Mouse (Mus musculus) liver, adult (tissue): ENCODE results near the gene Dnaja2.

ENCODE experiments used
- GATA4 ChIP-seq: IDR thresholded peaks from 2 replicates; pipeline ENCODE4 v1.6.1; 2014; ENCODE audit warnings: mild to moderate bottlenecking, low read length; ENCODE audit not compliant: insufficient replicate concordance

Dnaja2 gene

DNA sequence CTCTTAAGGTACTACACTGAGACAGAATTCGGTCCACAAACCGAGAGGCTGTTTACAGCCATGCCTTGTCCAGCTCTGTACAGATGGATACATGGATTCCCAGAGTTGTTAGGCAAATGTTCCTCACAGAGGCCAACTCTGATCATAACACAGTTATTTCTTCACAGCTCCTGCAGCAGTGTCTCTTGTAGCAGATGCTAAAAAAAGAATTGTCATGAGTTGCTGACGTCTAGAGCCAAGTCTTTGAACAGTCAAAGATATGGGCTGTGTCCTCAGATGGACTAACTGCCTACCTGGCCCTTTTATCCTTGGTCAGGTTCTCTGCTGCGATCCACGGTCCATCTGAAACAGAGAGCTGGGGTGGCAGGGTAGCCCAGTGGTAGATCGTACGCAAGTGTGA lies 31.1 kb downstream of the Dnaja2 start:
- no peak for TF ChIP-seq GATA4

DNA sequence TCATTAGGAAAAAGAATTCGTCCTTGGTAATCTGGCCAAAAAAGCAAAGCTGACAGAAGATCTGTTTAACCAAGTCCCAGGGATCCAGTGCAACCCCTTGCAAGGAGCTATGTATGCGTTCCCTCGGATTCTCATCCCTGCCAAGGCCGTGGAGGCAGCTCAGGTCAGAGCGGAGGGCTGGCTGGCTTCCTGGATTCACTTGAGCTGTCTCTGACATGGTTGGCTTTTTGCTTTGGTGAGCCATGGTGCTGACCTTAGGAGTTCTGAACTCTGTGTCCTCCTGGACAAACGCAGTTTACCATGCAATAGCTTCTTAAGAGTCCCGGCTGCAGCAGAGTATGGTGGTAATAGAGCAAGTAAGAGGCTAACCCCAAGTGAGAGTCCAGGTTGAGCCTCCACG lies 33.8 kb downstream of the Dnaja2 start:
- TF ChIP-seq GATA4, result no peak

DNA sequence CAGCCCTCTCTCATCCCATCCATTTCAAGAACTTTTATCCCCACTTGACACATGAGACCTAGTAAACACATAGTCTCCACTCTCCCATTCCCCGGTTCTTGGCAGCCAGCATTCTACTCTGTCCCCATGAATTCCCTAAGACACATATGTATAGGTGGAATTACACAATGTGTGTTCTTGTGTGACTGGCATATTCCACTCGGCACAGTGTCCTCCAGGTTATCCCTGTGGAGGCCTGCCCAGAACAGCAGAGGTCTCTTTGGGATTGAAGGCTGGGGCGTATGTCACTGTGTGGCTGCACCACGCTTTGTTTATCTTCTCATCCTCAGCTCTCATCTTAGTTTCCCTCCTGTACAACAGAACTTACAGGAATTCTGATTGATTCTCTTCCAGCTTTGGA lies 34.6 kb downstream of the Dnaja2 start:
- TF ChIP-seq GATA4, result no peak

DNA sequence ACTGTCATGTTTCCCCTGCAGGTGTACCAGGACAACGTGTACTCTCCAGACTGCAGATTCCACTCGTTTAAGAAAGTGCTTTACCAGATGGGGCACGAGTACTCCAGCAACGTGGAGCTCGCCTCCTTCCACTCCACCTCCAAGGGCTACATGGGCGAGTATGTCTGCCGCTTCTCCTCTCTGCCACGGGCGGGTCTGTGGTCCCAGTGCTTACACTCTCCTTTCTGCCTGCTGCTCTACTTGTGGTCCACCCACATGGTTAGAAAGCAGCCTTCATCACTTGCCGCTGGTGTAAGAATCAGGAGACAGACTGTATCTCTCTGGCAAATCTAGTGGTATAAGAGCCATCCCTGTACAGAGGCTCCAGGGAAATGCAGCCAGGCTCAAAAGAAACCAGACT lies 37.2 kb downstream of the Dnaja2 start:
- no peak for TF ChIP-seq GATA4

DNA sequence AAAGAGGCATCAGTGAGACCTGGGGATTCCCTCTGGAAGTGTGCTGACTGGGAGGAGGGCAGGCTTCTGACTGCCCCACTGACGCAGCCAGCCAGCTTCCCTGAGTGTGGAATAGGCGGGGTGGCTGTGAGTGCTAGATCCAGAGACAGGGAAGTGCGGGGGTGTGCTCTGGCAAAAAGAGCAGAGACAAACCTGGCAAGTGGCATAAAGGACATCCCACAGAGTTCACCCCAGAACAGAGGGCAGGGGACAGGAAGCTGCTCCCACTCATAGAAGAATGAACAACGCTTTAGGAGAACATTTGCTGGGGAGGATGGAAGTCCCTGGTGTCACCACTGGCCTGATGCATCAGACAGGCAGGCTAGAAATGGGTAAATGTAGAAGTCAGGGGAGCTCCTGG lies 37.8 kb downstream of the Dnaja2 start:
- no peak for TF ChIP-seq GATA4

DNA sequence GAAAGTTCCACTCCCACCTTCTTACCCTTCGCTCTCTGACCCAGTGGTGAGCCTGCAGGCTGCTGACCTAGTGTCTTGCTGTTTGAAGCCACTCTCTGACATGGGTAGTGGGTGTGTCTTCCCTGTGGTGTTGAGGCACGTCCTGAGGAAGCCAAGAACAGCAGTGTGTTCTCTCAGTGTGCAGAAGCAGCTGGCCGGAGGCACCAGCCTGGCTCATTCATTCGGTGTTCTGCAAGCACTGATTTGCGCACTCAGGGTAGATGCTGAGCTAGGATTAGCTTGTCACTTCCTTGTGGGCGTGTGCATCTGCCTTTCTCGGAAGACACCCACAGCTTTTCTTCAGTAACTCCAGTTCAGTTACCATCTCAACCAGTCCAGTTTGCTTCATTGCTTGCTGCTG lies 39.8 kb downstream of the Dnaja2 start:
- TF ChIP-seq GATA4, result no peak

DNA sequence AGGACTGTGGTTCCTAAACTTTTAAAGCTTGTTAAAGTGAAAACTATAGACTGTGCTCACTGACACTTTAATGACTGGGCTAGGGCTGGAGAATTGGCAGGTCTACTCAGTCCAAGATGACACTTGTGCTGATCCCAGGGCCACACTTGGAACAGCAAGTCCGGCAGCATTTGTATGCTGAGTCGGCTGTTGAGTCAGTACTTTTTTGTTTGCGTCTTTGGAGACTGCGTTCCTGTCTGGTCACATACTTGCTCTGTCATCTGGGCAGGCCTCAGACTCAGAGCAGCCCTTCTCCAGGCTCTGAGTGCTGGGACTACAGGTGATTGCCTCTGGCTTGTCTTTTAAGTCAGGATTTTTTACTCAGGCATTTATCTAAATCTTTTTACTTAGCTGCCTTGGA lies 41.9 kb downstream of the Dnaja2 start:
- TF ChIP-seq GATA4, result no peak

DNA sequence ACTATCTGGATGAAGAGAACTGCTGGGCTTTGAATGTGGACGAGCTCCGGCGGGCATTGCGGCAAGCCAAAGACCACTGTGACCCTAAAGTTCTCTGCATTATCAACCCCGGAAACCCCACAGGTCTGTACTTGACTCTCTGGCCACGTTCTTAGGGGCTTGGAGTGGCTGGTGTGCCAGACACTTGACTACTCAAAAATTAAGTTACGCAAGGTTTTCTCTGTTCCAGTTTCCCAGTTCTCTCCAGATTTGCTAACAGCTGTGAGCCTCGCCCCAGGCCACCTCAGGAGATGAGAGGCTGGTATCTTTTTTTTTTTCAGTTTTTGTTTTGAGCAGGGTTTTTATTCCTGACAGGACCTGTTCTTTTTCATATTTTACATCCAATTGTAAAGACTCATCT lies 42.9 kb downstream of the Dnaja2 start:
- TF ChIP-seq GATA4, result no peak

DNA sequence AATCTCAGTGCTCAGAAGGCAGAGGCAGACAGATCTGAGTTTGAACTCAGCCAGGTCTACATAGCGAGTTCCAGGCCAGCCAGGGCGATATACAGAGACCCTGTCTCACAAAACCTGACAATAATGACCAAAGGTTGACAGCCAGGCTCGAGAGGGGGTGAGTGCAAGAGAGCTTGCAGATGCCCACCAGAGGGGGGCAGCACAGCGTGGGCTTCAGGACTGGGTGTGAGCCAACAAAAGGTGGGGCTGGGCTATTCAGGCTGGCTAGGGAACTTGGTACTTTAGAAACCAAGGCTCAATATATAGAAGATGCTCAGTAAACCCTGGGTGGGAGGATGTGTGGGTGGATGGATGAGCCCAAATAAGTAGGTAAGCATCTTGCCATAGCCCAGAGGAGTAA lies 46.5 kb downstream of the Dnaja2 start:
- no peak for TF ChIP-seq GATA4

DNA sequence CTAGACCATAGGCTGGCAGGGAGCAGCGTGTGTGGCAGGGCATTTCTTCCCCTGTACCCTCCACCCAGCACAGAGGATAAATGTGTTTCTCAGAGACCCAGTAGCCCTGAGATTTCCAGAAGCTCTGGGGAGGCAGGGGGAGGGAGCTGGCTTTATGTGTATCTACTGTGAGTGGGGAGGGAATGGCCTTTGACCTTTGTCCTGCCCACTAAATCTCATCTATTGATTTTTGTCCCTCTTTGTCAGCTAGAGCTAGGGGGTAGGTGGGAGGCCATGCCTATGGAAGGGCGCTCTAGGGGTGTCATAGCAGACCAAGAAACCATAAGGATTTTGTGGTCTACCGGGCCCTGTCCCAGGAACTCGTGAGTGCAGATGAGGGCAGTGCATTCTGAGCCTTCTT lies 48.5 kb downstream of the Dnaja2 start:
- TF ChIP-seq GATA4, result no peak

DNA sequence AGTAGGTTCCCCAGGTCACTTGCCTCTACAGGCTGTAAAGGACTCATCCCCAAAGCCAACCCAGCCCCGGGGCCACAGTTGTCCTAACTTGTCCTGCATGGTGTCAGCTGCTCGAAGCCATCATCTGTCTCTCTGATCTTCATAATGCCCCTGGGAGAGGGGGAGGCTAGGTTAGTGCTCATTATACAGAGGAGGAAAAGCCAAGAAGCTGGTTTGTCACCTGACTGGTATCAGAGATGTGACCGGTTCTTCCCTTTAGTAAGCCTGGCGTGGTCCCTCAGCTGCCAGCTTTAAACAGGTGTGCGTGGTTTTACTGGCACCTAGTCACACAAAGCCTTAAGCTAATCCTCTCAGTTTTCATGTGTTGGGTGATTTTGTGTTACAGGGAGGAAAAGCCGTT lies 50.4 kb downstream of the Dnaja2 start:
- TF ChIP-seq GATA4, result no peak

DNA sequence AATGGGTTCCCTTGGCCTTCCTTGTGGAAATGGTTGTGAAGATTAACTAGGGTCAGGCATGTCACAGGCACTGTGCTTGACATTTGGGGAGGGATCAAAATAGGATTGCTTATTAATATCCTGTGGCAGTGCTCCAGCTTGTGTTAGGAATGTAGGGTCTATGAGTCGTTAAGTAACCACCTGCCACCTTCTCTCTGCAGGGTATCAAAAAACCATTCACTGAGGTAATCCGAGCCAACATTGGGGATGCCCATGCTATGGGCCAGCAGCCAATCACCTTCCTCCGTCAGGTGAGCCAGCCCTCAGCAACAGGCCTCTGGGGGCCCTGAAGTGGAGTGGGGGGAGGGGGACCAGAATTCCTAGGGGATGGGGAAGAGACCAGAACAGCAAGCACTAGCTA lies 52.1 kb downstream of the Dnaja2 start:
- TF ChIP-seq GATA4, result no peak

DNA sequence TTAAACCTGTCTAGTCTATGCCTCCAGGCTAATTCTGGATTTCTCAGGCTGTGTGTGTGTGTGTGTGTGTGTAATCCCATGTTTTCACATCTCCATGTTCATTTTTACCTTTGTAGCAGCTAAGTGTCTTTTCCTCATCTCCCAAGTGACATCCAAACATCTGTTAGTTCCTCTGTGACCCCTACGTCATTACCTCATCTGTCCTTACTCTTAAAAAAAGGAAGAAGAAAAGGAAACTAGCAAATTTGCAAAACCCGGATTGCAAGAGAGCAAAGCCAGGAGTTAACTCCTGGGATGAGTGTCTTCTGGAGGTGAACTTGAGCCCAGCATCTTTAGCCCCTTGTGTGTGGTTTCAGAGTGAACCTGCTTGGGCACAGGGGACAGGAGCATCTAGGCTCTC lies 52.8 kb downstream of the Dnaja2 start:
- no peak for TF ChIP-seq GATA4

DNA sequence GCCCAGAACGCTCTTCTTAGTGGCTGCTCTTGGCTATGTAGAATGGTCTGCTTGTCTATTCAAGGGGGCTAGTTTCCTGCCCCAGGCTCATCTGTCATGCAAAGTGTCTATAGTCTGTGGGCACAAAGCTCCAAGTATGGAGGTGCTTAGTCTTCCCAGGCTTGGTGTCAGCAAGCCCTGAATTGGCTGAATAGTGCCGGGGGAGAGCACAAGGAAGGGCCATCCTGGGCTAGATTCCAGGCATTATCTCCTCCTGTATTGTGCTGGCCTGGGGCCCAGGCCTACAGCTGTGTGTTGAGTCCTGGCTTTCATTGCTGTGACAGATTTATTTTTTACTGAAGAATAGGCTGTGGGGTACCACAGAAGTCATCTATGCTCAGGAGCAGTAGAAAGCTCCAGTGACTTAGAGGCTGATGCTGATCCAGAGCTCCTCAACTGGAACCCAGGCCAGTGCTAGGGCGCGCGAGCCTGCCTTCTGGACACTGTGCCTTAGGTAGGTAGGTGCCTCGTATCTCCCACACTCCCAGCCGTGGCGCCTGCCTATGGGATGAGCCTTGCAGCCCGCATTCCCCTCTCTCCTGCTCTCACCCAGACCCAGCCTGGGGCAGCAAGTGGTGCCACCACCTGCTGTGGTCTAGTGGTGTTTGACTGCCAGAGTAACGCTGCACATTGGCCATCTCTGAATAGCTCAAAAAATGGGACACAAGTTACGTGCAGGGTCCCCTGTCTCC lies 54.0 kb downstream of the Dnaja2 start:
- TF ChIP-seq GATA4, result no peak

DNA sequence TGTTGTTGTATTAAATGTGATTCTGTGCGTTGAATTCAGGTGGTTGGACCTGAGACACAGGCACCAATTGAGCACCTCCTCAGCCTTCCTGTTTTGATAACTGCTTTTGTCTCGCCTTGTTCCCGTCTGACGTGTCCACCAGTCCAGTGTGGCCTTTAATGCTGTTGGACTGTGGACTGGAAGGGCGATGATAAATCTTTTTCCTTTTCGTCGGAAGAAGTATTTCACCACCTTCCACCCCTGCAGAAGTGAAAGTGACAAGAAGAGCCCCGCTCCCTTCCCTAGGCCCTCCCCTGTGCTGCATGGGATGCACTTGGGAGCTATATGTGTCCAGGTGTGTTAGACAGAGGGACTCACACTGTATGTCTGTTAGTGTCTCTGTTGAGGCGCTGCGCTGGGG lies 54.7 kb downstream of the Dnaja2 start:
- no peak for TF ChIP-seq GATA4

DNA sequence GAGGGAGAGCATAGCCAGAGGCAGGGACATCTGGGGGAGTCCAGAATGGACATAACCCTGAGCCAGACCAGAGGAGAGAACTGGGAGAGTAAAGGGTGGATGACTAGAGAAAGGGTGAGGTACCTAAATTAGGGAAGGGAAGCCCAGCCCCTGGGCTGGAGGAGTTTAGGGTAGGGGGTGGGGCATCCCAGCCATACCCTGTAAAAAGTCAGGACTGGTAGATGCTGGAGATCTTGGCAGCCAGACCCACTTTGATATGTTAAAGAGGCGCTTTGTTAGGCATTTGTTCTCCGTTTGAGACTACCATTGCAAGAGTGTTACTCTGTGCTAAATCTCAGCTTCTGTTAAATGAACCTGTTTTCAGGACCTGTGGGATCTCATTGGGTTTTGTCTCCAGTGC lies 56.6 kb downstream of the Dnaja2 start:
- TF ChIP-seq GATA4, result no peak

DNA sequence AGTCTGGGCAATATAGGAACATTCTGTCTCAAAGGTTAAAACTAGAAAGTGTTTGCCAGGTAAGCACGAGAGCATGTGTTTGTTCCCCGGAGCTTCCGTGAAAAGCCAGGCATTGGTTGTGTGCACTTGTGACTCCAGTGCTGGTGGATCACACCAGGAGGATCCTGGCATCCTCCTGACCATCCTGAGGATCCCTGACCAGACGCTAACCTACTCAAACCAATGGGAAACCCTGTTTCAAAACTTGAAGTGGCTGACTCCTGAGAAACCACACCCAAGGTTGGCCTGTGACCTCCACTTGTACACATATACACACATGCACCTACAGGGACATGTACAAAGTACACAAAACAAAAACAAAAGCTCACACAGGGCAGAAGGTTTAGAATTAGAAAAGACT lies 58.4 kb downstream of the Dnaja2 start:
- no peak for TF ChIP-seq GATA4
